Mouse (Mus musculus) kidney, adult 2 months (tissue): Measurements from ENCODE around the gene Bex4. TPM values are rescaled to one million over a fixed set of nuclear protein-coding genes. Genes with fewer than 3 reads are reported as not detected.
"Not testable (repeated sequence)": the region's sequence is repeated elsewhere in the genome, so short reads cannot be mapped to it uniquely, and the experiment has no call there.

Experiments used
- DNase-seq: peaks from one replicate; pipeline ENCODE4 v3.0.0; 2021
- H3K27ac ChIP-seq: fragments of 200-500 bp; 2 replicates; pipeline ENCODE4 v1.5.1; 2012; ENCODE audit warnings: low read depth, low read length, control low read depth, inconsistent platforms; ENCODE audit not compliant: insufficient read depth
- H3K27me3 ChIP-seq: fragments of 200-500 bp; replicated peaks from 2 replicates; pipeline ENCODE4 v1.6.1; 2012; ENCODE audit warnings: mild to moderate bottlenecking, moderate library complexity, low read length, inconsistent platforms; ENCODE audit not compliant: control insufficient read depth, insufficient read depth
- H3K36me3 ChIP-seq: fragments of 200-500 bp; 2 replicates; pipeline ENCODE4 v1.6.1; 2012; ENCODE audit warnings: mild to moderate bottlenecking, moderate library complexity, low read length, inconsistent platforms; ENCODE audit not compliant: control insufficient read depth, insufficient read depth
- H3K4me1 ChIP-seq: fragments of 200-500 bp; 2 replicates; pipeline ENCODE4 v1.6.1; 2011; ENCODE audit warnings: low read length; ENCODE audit not compliant: control insufficient read depth, insufficient read depth
- H3K4me3 ChIP-seq: fragments of 200-500 bp; 2 replicates; pipeline ENCODE4 v1.5.1; 2011; ENCODE audit warnings: mild to moderate bottlenecking, low read depth, low read length, control low read depth; ENCODE audit not compliant: insufficient read depth
- CTCF ChIP-seq: fragments of 200-500 bp; conservative IDR thresholded peaks from 2 replicates; pipeline ENCODE4 v1.5.1; 2011; ENCODE audit warnings: low read depth, mild to moderate bottlenecking, control low read depth, low read length, moderate library complexity, mixed read lengths; ENCODE audit not compliant: insufficient read depth, insufficient read length
- POLR2A ChIP-seq: fragments of 200-500 bp; IDR thresholded peaks from one replicate; pipeline ENCODE4 v1.6.1; 2011; ENCODE audit warnings: low read depth, low read length, control low read depth
- WGBS: fragments of 180-500 bp; shearing (Covaris S2); methylation state at CpG from one replicate; pipeline ENCODE4 v1.1.7; 2018; 5-methylcytosine and 5-hydroxymethylcytosine counted together
- polyA plus RNA-seq: library from polyadenylated mRNA; depleted of rRNA; stranded (reverse); fragments of >200 nt; gene quantifications from 2 replicates; pipeline ENCODE4 v1.2.3, GENCODE M21; 2012

The Bex4 gene
- polyA plus RNA-seq, 1 experiment: 13.6 TPM

GRCm38 (mm10) chrX:136115419-136115961 lies 23.3 kb upstream of the Bex4 start:
- no peaks in the 10 kb centered on the region for H3K4me1 ChIP-seq
- no peak overlapping the region for H3K27ac ChIP-seq
- no peak for DNase-seq
- H3K27me3 ChIP-seq: no peaks in the 10 kb centered on the region
- H3K4me3 ChIP-seq: no peak overlapping the region
- no peaks in the 10 kb centered on the region for H3K36me3 ChIP-seq
- TF ChIP-seq POLR2A (no peak), CTCF (no peak)
- WGBS: 2% methylated on average over 23 of the region's 23 CpGs

GRCm38 (mm10) chrX:136127038-136127743 lies 11.6 kb upstream of the Bex4 start:
- Histone ChIP-seq H3K4me3 (no peak overlapping the region), H3K27me3 (no peaks in the 10 kb centered on the region), H3K4me1 (no peaks in the 10 kb centered on the region), H3K36me3 (no peaks in the 10 kb centered on the region), H3K27ac (no peak overlapping the region)
- TF ChIP-seq CTCF: no peak
- TF ChIP-seq POLR2A: no peak
- 48% methylated on average over 8 of the region's 8 CpGs for WGBS
- no peak for DNase-seq

GRCm38 (mm10) chrX:136127744-136128064 lies 11.1 kb upstream of the Bex4 start:
- Histone ChIP-seq H3K27me3 (no peaks in the 10 kb centered on the region), H3K4me1 (no peaks in the 10 kb centered on the region), H3K4me3 (no peak overlapping the region), H3K36me3 (no peaks in the 10 kb centered on the region), H3K27ac (no peak overlapping the region)
- peak; percentile 45 for DNase-seq
- 2% methylated on average over 5 of the region's 5 CpGs for WGBS
- TF ChIP-seq CTCF (peak; percentile 55), POLR2A (no peak)

GRCm38 (mm10) chrX:136135559-136135958 lies 3.2 kb upstream of the Bex4 start:
- DNase-seq: no peak
- H3K4me1 ChIP-seq: no peaks in the 10 kb centered on the region
- H3K36me3 ChIP-seq: no peaks in the 10 kb centered on the region
- no peak overlapping the region for H3K4me3 ChIP-seq
- TF ChIP-seq POLR2A (no peak), CTCF (no peak)
- no peak overlapping the region for H3K27ac ChIP-seq
- WGBS: 97% methylated on average over 4 of the region's 4 CpGs
- no peaks in the 10 kb centered on the region for H3K27me3 ChIP-seq

- H3K4me3 ChIP-seq, H3K4me1 ChIP-seq, H3K27me3 ChIP-seq, DNase-seq, H3K27ac ChIP-seq, H3K36me3 ChIP-seq: not testable (repeated sequence)
- whole genome bisulfite sequencing: 9% methylated on average over 5 of the region's 5 CpGs
Measured at GRCm38 (mm10) chrX:136139640-136140004, 826 bp downstream of the Bex4 start.

- H3K4me3 ChIP-seq: no peak overlapping the region
Measured at GRCm38 (mm10) chrX:136141385-136141784, 2.6 kb downstream of the Bex4 start.

GRCm38 (mm10) chrX:136143711-136144110 lies 4.9 kb downstream of the Bex4 start:
- WGBS: 70% methylated on average over 2 of the region's 2 CpGs
- no peak for TF ChIP-seq POLR2A
- TF ChIP-seq CTCF: no peak
- no peaks in the 10 kb centered on the region for H3K36me3 ChIP-seq

More at GRCm38 (mm10) chrX:136141385-136141784, 2.6 kb downstream of the Bex4 start:
- no peaks in the 10 kb centered on the region for H3K27me3 ChIP-seq
- no peak overlapping the region for H3K27ac ChIP-seq
- WGBS: 85% methylated on average over 5 of the region's 5 CpGs
- H3K36me3 ChIP-seq: no peaks in the 10 kb centered on the region
- TF ChIP-seq POLR2A: no peak
- no peak for TF ChIP-seq CTCF
- H3K4me1 ChIP-seq: no peaks in the 10 kb centered on the region
- DNase-seq: no peak

More at GRCm38 (mm10) chrX:136143711-136144110, 4.9 kb downstream of the Bex4 start:
- Histone ChIP-seq H3K4me1 (no peaks in the 10 kb centered on the region), H3K27me3 (no peaks in the 10 kb centered on the region), H3K4me3 (no peak overlapping the region), H3K27ac (no peak overlapping the region)
- DNase-seq: no peak
